ENCODE assay signal across 8 mouse cellular contexts in the genomic region with DNA sequence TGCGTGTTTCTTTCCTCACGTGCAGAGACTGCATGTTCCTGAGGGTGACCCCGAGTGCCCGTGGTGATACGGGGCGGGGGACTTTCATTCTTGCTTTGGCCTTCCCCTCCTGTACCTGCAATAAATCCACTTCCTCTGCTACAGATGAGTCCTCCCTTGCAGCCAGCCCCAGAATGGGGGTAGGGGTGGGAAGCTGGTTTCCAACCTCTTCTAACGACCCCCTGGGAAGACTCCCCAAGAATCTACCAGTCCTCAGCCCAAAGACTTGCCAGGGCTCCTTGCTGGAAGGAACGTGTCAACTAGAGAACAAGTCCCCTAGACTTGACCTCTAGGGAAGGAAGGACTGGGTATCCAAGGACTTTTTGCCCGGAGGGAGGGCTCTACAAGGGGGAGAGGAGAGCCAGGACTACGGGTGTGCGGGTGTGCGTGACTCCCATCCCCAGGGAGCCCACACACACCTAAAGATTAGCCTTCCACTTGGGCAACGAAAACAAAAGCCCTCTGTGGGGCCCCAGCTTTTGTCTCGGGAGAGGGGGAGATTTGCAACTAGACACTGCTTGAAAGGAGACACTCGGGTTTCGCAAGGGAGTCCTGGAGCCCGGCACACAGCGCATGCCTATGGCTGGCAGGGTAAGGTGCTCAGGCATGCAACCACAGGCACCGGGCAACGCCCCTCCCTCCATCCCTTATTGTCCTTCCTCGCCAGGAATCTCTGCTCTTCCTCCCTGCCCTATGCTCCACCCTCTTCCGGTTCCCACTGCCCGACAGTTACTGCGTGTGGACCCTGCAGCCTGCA. TPM values are rescaled to one million over a fixed set of nuclear protein-coding genes. Genes with fewer than 3 reads are reported as not detected.
DNase-seq lines count a peak whose midpoint lies in the region; ATAC-seq and TF ChIP-seq lines count a peak whose summit lies in the region.

No protein-coding gene starts in this region.

- H3K79me2 ChIP-seq in CH12.LX (replicated peaks; ENCODE audit: control insufficient read depth, extremely low read depth, insufficient read depth, poor library complexity, severe bottlenecking): no peaks in the 10 kb centered on the region

- ATAC-seq in hindbrain, embryonic 14.5 days (ENCODE audit: low FRiP score): no peak

- no peak overlapping the region for H3K27ac ChIP-seq in CH12.LX (ENCODE audit: insufficient read depth, low read depth)
- no peak overlapping the region for H3K27ac ChIP-seq in hindbrain, embryonic 14.5 days
- no peak overlapping the region for H3K27ac ChIP-seq in small intestine, adult 2 months (ENCODE audit: insufficient read depth, low read depth, low read length)

- H3K27me3 ChIP-seq in CH12.LX (replicated peaks): peaks cover 93% of the 10 kb centered on the region
- peaks cover 81% of the 10 kb centered on the region for H3K27me3 ChIP-seq in hindbrain, embryonic 14.5 days (ENCODE audit: control insufficient read depth, insufficient read depth, low read length)
- H3K27me3 ChIP-seq in small intestine, adult 2 months (ENCODE audit: control insufficient read depth, insufficient read depth, low read length): peaks cover 37% of the 10 kb centered on the region

- in situ Hi-C loops in CH12.LX (cut with MboI; ENCODE audit: low pct_ligation_motif_present, low pct_unique_long_range_greater_than_20kb, low sequenced_read_pairs): no loop called here

- H3K4me3 ChIP-seq in CH12.LX (replicated peaks in 1 of 3; ENCODE audit: low read depth in 2 of 3, low read length in 2 of 3, poor library complexity in 1 of 3): no peak overlapping the region
- H3K4me3 ChIP-seq in hindbrain, embryonic 14.5 days (replicated peaks; ENCODE audit: low read length): peak overlapping the region; percentile 10; the same call in 1 of the 2 replicates
- H3K4me3 ChIP-seq in lung, adult 2 months (replicated peaks; ENCODE audit: extremely low read depth, low read depth, low read length): no peak overlapping the region
- peak overlapping the region; percentile 39; the same call in 1 of the 2 replicates for H3K4me3 ChIP-seq in small intestine, adult 2 months (ENCODE audit: low read depth, low read length)

- H3K9ac ChIP-seq in CH12.LX (ENCODE audit: insufficient read depth, low read depth): no peak overlapping the region
- peak overlapping the region; percentile 9; the same call in 1 of the 2 replicates for H3K9ac ChIP-seq in hindbrain, embryonic 14.5 days

- dilution Hi-C loops in CH12.LX (cut with MboI; ENCODE audit: extremely low pct_ligation_motif_present, extremely low pct_unique_long_range_greater_than_20kb, low sequenced_read_pairs): no loop called here

- H3K9me3 ChIP-seq in CH12.LX (replicated peaks; ENCODE audit: low read length): peaks cover 9% of the 10 kb centered on the region
- no peaks in the 10 kb centered on the region for H3K9me3 ChIP-seq in hindbrain, embryonic 14.5 days (ENCODE audit: control insufficient read depth, low read length)

- under 1% methylated on average over 24 of the region's 24 CpGs for WGBS in hindbrain, embryonic 14.5 days
- 5% methylated on average over 24 of the region's 24 CpGs for WGBS in lung, adult 2 months
- WGBS in small intestine, adult 2 months: 3% methylated on average over 24 of the region's 24 CpGs

- H3K4me2 ChIP-seq in CH12.LX (ENCODE audit: insufficient read depth, low read depth, poor library complexity, severe bottlenecking): peak overlapping the region; percentile 39
- peak overlapping the region; percentile 50 for H3K4me2 ChIP-seq in hindbrain, embryonic 14.5 days (replicated peaks)

- no peak for TF ChIP-seq CTCF in CH12.LX (conservative IDR thresholded peaks at IDR 0.05 in 1 of 2, IDR thresholded peaks at IDR 0.05 in 1 of 2; ENCODE audit: low read depth in 2 of 2, low read length in 2 of 2)
- no peak for TF ChIP-seq CTCF in lung, adult 2 months (IDR thresholded peaks at IDR 0.05; ENCODE audit: insufficient read depth, low read length)
- no peak for TF ChIP-seq CTCF in small intestine, adult 2 months (IDR thresholded peaks at IDR 0.05; ENCODE audit: extremely low read depth, insufficient read length, insufficient replicate concordance, low read depth, low read length)

- TF ChIP-seq RAD21 in CH12.LX (IDR thresholded peaks at IDR 0.05; ENCODE audit: low read depth, low read length): no peak

- peaks cover 3 to 6% of the 10 kb centered on the region in 2 experiments; a peak in 2 of 4 replicates for H3K4me1 ChIP-seq in CH12.LX (ENCODE audit: control insufficient read depth in 1 of 2, insufficient read depth in 2 of 2)
- peaks cover 10% of the 10 kb centered on the region for H3K4me1 ChIP-seq in hindbrain, embryonic 14.5 days (replicated peaks; ENCODE audit: control insufficient read depth, insufficient read depth, low read length)
- peaks cover 16% of the 10 kb centered on the region for H3K4me1 ChIP-seq in lung, adult 2 months (ENCODE audit: control insufficient read depth, insufficient read depth, low read length)
- peaks cover 9% of the 10 kb centered on the region for H3K4me1 ChIP-seq in small intestine, adult 2 months (ENCODE audit: control insufficient read depth, insufficient read depth, insufficient read length, low read length)

- TF ChIP-seq POLR2A in CH12.LX (IDR thresholded peaks at IDR 0.05; ENCODE audit: low read depth, low read length): no peak
- no peak for TF ChIP-seq POLR2A in lung, adult 2 months (IDR thresholded peaks at IDR 0.05; ENCODE audit: borderline replicate concordance, extremely low read depth, low read depth, low read length)
- TF ChIP-seq POLR2A in small intestine, adult 2 months (IDR thresholded peaks at IDR 0.05; ENCODE audit: low read depth, low read length): no peak

- no peak for DNase-seq in CH12.LX (ENCODE audit: extremely low read depth)
- peak; percentile 84 for DNase-seq in R1 (ENCODE audit: low read depth, low spot score)
- no peak for DNase-seq in hindbrain, embryonic 14.5 days (ENCODE audit: low spot score)
- peak; percentile 49 for DNase-seq in lung, adult 2 months
- no peak for DNase-seq in gastrocnemius, adult 18-20 months (ENCODE audit: low spot score)
- no peak for DNase-seq in ovary, postnatal 14 days (ENCODE audit: low spot score)
- no peak for DNase-seq in layer of hippocampus, postnatal 10 days (ENCODE audit: low spot score in 2 of 2)

- no peaks in the 10 kb centered on the region for H3K36me3 ChIP-seq in CH12.LX (replicated peaks in 1 of 2; ENCODE audit: control insufficient read depth in 1 of 2, insufficient read depth in 1 of 2, low read length in 1 of 2)
- no peaks in the 10 kb centered on the region for H3K36me3 ChIP-seq in hindbrain, embryonic 14.5 days (replicated peaks; ENCODE audit: control insufficient read depth, insufficient read depth)
- no peaks in the 10 kb centered on the region for H3K36me3 ChIP-seq in small intestine, adult 2 months (ENCODE audit: control insufficient read depth, insufficient read depth, low read length)

- no peak for TF ChIP-seq EP300 in CH12.LX (IDR thresholded peaks at IDR 0.05; ENCODE audit: low read length)

TF ChIP-seq in CH12.LX, 34 proteins besides CTCF, POLR2A, EP300 and RAD21:
- TF ChIP-seq NRF1 (IDR thresholded peaks at IDR 0.05; ENCODE audit: low read depth, low read length): peak; percentile 71
- no peak for TF ChIP-seq CHD2 (IDR thresholded peaks at IDR 0.05; ENCODE audit: low read length)
TF ChIP-seq in CH12.LX: peak in this region for 1.

RNA-seq across cellular contexts. Expression of a gene that starts 5.8 kb away (rescaled TPM):
- total RNA-seq in CH12.LX (2012; rRNA removed) (not detected in 2 replicates), CH12.LX (2014; rRNA removed) (not detected in 2 replicates)
- not detected in 2 replicates for polyA plus RNA-seq in CH12.LX (2012; ENCODE audit: insufficient read length, low read depth)
- not detected in 2 replicates for polyA plus RNA-seq in hindbrain, embryonic 14.5 days (2014; fragmentation: Nextera tagmentation; extraction: Ambion mirVana)
- polyA plus RNA-seq in lung, adult 2 months (2012; rRNA removed): 1.1 and 1.3 TPM in 2 replicates
- not detected in 2 replicates for polyA plus RNA-seq in small intestine, adult 2 months (2012; rRNA removed)
- not detected for total RNA-seq in gastrocnemius, adult 18-20 months (2021)
- total RNA-seq in layer of hippocampus, postnatal 10 days (2021): not detected

RNA-seq across cellular contexts. Expression of a gene that starts 6.0 kb away (rescaled TPM):
- total RNA-seq in CH12.LX (2012; rRNA removed) (not detected in 2 replicates), CH12.LX (2014; rRNA removed) (not detected in 2 replicates)
- polyA plus RNA-seq in CH12.LX (2012; ENCODE audit: insufficient read length, low read depth): not detected in 2 replicates
- 0.42 and 1.4 TPM in 2 replicates for polyA plus RNA-seq in hindbrain, embryonic 14.5 days (2014; fragmentation: Nextera tagmentation; extraction: Ambion mirVana)
- 511 and 692 TPM in 2 replicates for polyA plus RNA-seq in lung, adult 2 months (2012; rRNA removed)
- polyA plus RNA-seq in small intestine, adult 2 months (2012; rRNA removed): 0.20 and 52.4 TPM in 2 replicates
- total RNA-seq in gastrocnemius, adult 18-20 months (2021): under 1 TPM in 1 of 2 experiments, not detected in 1; 0.30 TPM
- total RNA-seq in layer of hippocampus, postnatal 10 days (2021): under 1 TPM; 0.32 to 0.62 TPM

RNA-seq across cellular contexts. Expression of a gene that starts 16.6 kb away (rescaled TPM):
- total RNA-seq in CH12.LX (2012; rRNA removed) (not detected in 2 replicates), CH12.LX (2014; rRNA removed) (not detected in 2 replicates)
- not detected in 2 replicates for polyA plus RNA-seq in CH12.LX (2012; ENCODE audit: insufficient read length, low read depth)
- polyA plus RNA-seq in hindbrain, embryonic 14.5 days (2014; fragmentation: Nextera tagmentation; extraction: Ambion mirVana): 0.77 and 1.2 TPM in 2 replicates
- polyA plus RNA-seq in lung, adult 2 months (2012; rRNA removed): not detected in 2 replicates
- polyA plus RNA-seq in small intestine, adult 2 months (2012; rRNA removed): not detected in 2 replicates
- total RNA-seq in gastrocnemius, adult 18-20 months (2021): not detected
- total RNA-seq in layer of hippocampus, postnatal 10 days (2021): not detected

RNA-seq across cellular contexts. Expression of a gene that starts 56.6 kb away (rescaled TPM):
- total RNA-seq in CH12.LX (2012; rRNA removed): 0.08 and 0.17 TPM in 2 replicates
- not detected in 2 replicates for total RNA-seq in CH12.LX (2014; rRNA removed)
- polyA plus RNA-seq in CH12.LX (2012; ENCODE audit: insufficient read length, low read depth): 0.03 TPM in 1 of 2 replicates, not detected in the other
- 32.0 and 44.4 TPM in 2 replicates for polyA plus RNA-seq in hindbrain, embryonic 14.5 days (2014; fragmentation: Nextera tagmentation; extraction: Ambion mirVana)
- 17.4 and 29.7 TPM in 2 replicates for polyA plus RNA-seq in lung, adult 2 months (2012; rRNA removed)
- 1.3 and 1.7 TPM in 2 replicates for polyA plus RNA-seq in small intestine, adult 2 months (2012; rRNA removed)
- total RNA-seq in gastrocnemius, adult 18-20 months (2021): under 1 TPM in 1 of 2 experiments, not detected in 1; 0.12 TPM
- 100 to 1,000 TPM in 1 of 2 experiments, 10 to 100 TPM in 1; 98.1 to 101 TPM for total RNA-seq in layer of hippocampus, postnatal 10 days (2021)

Comparison
In these comparisons a context has a peak if more than half of its experiments do, and no peak if none do; other contexts are left out.
1. DNase-seq: peak in R1 (single experiment) and lung, adult 2 months (single experiment); none in CH12.LX (single experiment), hindbrain, embryonic 14.5 days (single experiment), gastrocnemius, adult 18-20 months (single experiment), ovary, postnatal 14 days (single experiment) and layer of hippocampus, postnatal 10 days (0 of 2).
2. H3K4me3 ChIP-seq: peak in hindbrain, embryonic 14.5 days (single experiment) and small intestine, adult 2 months (single experiment); none in CH12.LX (0 of 3) and lung, adult 2 months (single experiment).